Mouse (Mus musculus) gonadal fat pad, adult 2 months (tissue): ENCODE results near the gene Parvg. TPM values are rescaled to one million over a fixed set of nuclear protein-coding genes. Genes with fewer than 3 reads are reported as not detected.

Experiments
- DNase-seq: peaks from one replicate; pipeline ENCODE4 v3.0.0-alpha.2; 2012; ENCODE audit warnings: low read depth
- polyA plus RNA-seq: library from polyadenylated mRNA; depleted of rRNA; stranded (reverse); fragments of >200 nt; gene quantifications from 2 replicates; pipeline ENCODE4 v1.2.3, GENCODE M21; 2012; rRNA removed

Gene Parvg
- polyA plus RNA-seq, 1 experiment = 2.0 TPM

DNA sequence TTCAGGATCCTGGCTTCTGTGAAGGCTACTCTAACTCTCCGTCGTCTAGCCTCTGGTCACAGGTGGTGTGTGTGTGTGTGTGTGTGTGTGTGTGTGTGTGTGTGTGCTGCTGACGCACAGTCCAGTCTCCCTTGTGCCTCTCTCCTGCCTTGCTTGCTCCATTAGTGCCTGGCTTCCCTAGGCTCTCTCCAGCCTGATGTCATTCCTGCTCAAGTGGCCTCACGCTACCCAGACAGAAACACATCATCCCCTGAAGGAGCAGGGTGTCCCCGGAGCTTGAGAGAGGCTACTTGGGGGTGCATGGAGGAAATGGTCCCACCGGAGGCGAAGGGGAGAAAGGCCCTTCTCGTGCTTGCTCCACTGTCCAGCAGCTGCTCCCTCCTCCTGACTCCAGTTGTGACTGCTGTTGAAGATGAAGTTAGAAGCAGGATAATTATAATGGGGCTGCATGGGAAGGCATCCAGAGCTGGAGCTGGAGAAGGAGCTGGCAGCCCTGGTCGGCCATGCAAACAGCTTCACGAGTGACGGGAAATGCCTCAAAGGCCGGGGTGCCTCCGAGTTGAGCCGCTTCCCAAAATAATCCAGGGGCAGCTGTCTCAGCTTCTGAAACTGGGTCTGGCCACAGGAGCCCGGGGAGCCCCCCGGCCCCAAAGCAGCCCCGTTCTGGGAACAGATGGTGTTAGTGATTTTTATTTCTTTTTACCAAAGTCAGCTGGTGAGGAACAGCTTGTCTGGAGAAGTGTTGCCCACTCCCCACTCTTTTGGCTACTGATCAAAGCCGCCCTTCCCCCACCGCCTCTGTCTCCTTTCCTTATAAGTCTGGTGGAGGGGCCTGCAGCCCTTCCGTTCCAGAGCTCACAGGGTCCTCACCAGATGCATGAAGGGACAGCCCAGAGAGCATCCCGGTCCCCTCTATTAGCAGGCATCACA is 28.4 kb downstream of the Parvg start:
- no peak for DNase-seq

DNA sequence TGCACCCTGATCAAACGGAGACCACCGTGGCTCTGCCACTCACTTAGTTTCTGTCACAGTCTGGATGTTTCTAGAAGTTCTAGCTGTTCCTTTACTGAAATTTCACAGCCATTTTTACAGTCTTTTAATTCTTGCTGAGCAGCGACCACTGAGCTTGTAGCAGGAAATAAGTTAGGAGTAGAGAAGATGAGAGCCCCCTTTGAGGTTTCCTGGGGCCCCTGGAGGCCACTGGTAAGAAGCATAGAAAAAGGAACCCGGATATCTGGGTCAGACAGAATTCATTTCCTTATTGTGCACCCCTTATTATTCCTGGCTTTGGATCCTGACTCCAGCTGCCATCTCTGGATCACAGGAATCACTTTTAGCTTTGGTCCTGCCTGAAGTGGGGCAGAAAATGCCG is 31.3 kb downstream of the Parvg start:
- DNase-seq = no peak

DNA sequence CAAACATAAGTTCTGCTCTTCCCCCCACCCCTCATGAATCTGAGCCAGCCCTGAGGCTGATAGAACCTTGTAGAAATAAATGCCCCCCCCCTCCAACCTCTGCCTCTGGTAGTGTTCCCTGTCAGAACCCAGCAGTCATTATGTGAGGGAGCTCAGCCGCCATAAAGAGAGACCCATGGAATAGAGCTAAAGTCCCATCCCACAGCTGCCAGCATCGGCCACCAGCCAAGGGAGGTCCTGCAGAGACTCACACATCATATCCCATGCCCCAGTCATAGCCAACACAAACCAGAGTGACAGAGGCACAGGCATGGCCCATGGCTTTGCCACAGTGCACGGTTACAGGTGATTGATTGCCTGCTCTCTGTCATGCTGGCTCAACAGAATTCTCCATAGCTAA is 40.9 kb downstream of the Parvg start:
- DNase-seq = no peak

DNA sequence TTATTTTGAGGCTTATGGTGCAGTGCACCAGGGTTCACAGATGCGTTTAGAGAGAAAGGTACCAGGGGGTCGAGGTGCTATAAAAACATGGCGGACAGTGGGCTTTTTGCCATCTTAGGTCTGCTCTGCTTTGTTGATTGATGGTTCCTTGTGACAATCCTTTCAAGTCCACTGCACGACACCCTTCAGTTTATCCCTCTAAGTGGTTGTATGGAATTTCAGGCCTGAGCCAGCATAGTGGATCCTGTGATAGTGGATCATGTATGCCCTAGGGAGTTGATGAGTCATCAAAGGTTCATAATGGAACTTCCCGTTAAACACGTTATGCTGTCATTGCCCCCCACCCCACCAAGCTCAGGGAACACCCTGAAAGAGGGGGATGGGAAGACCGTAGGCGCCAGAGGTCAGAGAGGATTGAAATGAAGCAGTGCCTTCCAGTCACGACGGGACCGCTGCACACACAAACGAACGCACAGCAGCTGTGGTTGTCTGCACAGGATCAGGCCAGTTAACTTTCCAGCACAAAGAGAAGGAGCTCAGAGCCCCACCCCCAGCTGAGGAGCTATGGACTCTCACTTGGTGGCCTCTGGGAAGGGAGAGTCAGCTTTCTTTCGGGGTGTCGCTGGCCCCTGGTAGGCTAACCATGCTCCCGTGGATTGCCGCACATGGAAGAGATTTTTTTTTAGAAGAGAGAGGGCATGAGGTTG is 42.0 kb downstream of the Parvg start:
- no peak for DNase-seq

DNA sequence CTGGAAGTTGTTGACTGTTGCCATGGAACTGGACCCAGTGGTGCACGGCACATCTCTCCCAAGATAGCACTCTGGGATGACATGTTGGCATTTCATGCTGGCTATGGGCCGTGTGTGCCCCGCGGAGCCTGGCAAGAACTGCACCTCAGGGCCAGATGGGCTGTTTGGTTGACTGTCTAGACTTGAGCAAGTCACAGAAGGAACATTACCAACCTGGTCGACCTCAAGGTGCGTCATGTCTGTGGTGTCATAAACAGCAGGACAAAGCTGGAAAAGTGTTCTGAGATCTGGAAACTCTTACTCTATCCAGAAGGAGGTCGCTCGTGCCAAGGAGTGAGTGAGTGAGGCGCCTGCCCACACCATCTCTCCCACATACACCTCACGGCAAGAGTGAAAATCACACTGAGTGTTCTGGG is 42.8 kb downstream of the Parvg start:
- no peak for DNase-seq

DNA sequence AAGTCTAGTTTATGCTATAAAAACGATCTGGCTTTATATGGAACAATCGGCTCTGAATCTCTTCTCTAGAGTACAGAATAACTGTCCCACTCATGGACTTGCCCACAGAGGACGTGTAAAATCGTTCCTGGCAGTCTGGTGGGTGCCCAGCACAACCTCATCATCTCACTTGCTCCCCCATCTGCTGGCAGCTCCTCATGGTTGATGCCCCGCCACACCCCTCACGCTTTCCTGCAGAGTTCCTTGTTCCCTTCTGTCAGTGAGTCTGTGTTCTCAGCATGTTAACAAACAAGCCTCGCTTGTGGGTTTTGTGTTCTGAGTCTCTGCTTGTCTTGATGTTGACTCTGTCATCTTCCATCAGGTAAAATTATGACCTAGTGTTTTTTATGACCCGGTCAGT is 43.6 kb downstream of the Parvg start:
- DNase-seq = no peak

DNA sequence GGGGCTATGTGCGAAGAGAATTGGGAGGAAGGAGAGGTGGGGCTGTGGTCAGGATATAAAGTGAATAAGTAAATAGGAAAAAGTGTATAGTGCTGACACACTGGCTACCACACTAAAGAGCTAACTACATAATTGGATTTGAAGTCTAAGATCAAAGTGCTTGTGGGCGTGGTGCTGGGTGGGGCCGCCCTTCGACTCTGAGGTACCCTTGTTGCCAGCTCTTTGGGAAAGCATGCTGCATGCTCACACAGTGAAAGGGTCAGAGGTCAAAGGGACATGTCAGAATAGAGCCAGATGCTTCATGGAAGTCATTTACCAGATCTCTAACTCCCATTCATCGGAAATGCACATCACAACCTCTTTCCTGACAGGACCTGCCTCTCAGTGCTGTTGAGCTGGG is 49.0 kb downstream of the Parvg start:
- DNase-seq = no peak

DNA sequence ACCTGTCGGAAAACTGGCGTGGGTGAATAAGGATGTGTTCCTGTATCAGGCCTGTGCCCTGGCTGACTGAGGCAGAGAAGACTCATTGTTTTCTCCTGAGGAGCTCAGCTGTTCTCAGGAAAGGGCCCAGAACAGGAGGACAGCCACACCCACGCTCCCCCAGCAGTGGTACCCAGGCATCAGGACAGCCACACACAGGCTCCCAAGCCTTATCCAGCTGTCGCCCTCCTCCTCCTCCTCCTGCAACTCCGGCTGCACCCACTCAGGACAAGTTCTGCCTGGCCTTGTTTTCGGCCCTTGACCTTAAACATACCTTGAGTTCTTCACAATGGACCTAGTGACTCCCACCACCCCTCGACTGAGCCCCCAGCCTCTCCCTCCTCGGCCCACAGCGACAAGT is 54.9 kb downstream of the Parvg start:
- DNase-seq = no peak

DNA sequence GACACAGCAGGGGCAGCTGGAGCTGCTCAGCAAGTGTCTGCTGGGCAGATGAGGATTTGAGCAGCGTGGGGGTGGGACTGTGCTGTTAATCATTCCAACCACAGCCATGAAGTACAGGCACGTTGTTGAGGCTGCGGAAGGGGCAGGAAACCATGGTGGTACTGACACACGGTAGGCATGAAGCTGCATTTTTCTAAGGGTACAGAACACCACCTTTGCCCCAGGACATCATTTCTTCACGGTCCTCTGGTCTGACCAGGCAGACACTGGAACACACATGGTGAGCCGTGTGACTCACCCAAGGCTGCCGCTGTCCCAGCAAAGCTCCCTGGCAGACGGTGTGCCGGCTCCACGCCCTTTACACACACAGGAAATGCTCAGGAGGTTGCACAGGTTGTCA is 56.4 kb downstream of the Parvg start:
- no peak for DNase-seq

DNA sequence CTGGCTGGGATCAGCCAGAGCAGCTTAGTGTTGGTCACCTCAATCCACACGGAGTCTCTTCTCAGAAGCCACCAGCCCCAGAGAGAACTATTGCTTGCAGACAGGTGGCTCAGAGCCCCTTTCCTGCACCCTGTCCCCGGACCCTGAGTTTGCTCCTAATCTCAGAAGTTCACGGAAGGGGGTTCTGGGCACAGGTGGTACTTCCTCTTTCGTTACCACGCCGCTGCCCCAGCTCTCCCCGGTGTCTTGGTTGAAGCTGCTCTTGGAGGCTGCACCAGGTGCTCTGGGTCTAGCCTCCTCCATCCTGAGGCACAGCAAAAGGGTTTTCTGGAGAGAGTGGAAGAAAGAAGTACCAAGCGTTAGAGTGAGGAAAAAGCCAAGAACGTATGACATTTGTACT is 60.2 kb downstream of the Parvg start:
- DNase-seq = no peak

DNA sequence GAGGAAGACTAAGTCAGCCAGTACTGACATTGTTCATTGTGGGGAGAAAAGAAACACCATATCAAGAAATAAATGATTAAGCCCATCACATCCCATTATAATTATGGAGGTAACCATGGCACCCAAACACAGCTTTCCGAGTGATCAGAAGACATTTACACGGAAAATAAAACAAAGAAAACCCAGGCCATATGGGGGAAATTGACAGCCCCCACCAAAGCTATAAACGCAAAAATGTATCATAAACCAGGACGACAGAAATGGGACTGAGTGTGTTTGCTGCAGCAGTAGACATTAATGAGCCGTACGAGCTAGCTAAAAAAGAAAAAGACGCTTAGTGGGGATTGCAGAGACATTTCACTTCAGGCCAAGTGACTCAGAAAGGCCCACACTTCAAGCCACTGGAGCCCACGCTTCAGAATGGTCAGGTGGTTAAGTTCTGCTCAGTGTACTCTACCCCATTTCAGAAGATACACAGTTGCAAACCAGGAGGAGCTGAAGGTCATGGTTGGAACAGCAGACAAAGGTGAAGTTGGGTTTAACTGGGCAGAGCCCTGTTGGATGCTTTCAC is 62.3 kb downstream of the Parvg start:
- DNase-seq = no peak

DNA sequence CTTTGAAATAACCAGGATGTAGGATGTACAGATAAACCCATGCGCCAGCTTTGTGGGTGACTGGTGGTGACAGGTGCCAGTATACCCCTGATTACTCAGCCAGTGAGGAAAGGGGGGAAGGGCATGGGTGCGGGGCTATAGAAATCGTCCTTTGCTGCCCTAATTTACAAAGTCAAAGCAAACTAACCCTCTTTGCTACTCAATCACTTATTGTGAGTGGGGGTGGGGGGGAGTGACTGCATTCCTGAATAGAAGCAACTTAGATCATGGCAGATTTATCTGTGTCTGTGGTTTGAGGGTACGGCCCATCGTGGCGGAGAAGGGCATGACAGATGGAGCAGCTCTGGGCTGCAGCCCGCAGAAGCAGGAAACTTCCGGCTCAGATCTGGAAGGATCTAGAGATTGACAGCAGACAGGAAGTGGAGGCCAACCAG is 64.9 kb downstream of the Parvg start:
- DNase-seq = no peak

DNA sequence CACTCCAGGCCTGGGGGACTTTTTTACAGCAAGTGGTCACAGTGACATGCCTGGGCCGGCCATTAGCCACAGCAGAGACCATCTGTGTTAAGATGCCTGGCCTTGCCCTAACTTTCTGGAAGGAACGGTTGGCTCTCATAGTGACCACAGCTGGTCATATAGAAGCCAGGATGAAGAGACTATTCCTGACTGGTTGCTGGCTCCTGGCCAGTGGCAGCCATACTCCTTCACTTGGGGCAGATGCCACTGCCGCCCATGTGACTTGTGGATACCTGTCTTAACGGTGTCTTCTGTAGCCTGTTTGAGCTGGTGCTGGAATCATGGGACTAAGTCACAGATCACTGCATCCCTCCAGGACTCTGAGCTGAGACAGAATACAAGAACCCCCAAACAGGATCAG is 68.3 kb downstream of the Parvg start:
- DNase-seq = no peak

Other genes with a start within 250 kb of the Parvg start
- gene Sult4a1, start 218.3 kb upstream of the Parvg start, polyA plus RNA-seq = 0.07 and 0.19 TPM in 2 replicates
- gene Pnpla5, start 200.9 kb upstream of the Parvg start, polyA plus RNA-seq = 0.10 and 0.53 TPM in 2 replicates
- gene Pnpla3, start 156.2 kb upstream of the Parvg start, polyA plus RNA-seq = 398 and 777 TPM in 2 replicates
- 10.7 and 12.5 TPM in 2 replicates for gene Samm50, start 131.8 kb upstream of the Parvg start, polyA plus RNA-seq
- 7.4 and 7.5 TPM in 2 replicates for gene Parvb, start 92.0 kb upstream of the Parvg start, polyA plus RNA-seq
- 1.00 and 1.6 TPM in 2 replicates for gene Shisal1, start 123.1 kb downstream of the Parvg start, polyA plus RNA-seq
- gene Rtl6, start 233.8 kb downstream of the Parvg start, polyA plus RNA-seq = 8.1 and 9.4 TPM in 2 replicates